Mouse (Mus musculus) liver, embryonic 15.5 days (tissue): Measurements from ENCODE around the gene Snap23. TPM values are rescaled to one million over a fixed set of nuclear protein-coding genes. Genes with fewer than 3 reads are reported as not detected.
A peak's percentile ranks its signal among the peaks of the same experiment; 100 is the strongest.
"Not testable (repeated sequence)": the region's sequence is repeated elsewhere in the genome, so short reads cannot be mapped to it uniquely, and the experiment has no call there.

Experiments used
- ATAC-seq: fragments of 200-750 bp; cut with Nextera tagmentation; 2 replicates; pipeline ENCODE4 v1.8.0; 2017; ENCODE audit warnings: moderate number of reproducible peaks, mild to moderate bottlenecking, moderate library complexity; ENCODE audit not compliant: insufficient read depth
- H3K27ac ChIP-seq: fragments of 300-500 bp; sonication (generic); replicated peaks from 2 replicates; pipeline ENCODE4 v1.5.1; 2015; ENCODE audit warnings: mild to moderate bottlenecking, inconsistent platforms
- H3K27me3 ChIP-seq: fragments of 300-500 bp; sonication (generic); 2 replicates; pipeline ENCODE4 v1.6.1; 2015; ENCODE audit warnings: mild to moderate bottlenecking, inconsistent platforms
- H3K36me3 ChIP-seq: fragments of 300-500 bp; sonication (generic); replicated peaks from 2 replicates; pipeline ENCODE4 v1.6.1; 2015; ENCODE audit warnings: moderate library complexity, mild to moderate bottlenecking, inconsistent platforms
- H3K4me1 ChIP-seq: fragments of 300-500 bp; sonication (generic); replicated peaks from 2 replicates; pipeline ENCODE4 v1.6.1; 2015; ENCODE audit warnings: inconsistent platforms
- H3K4me2 ChIP-seq: fragments of 300-500 bp; sonication (generic); 2 replicates; pipeline ENCODE4 v1.6.1; 2015; ENCODE audit warnings: moderate library complexity, mild to moderate bottlenecking, inconsistent platforms
- H3K4me3 ChIP-seq: fragments of 300-500 bp; sonication (generic); replicated peaks from 2 replicates; pipeline ENCODE4 v1.5.1; 2015; ENCODE audit warnings: mild to moderate bottlenecking, inconsistent platforms
- H3K9ac ChIP-seq: fragments of 300-500 bp; sonication (generic); 2 replicates; pipeline ENCODE4 v1.6.1; 2015; ENCODE audit warnings: moderate library complexity, mild to moderate bottlenecking, inconsistent platforms
- H3K9me3 ChIP-seq: fragments of 300-500 bp; sonication (generic); replicated peaks from 2 replicates; pipeline ENCODE4 v1.6.1; 2016; ENCODE audit warnings: inconsistent platforms
- WGBS: fragments of 180-500 bp; shearing (Covaris S2); methylation state at CpG from one replicate; pipeline ENCODE4 v1.1.7; 2015; ENCODE audit warnings: mixed read lengths; ENCODE audit not compliant: insufficient replicate concordance; 5-methylcytosine and 5-hydroxymethylcytosine counted together
- polyA plus RNA-seq: library from polyadenylated mRNA; unstranded; fragments of >200 nt; fragmentation: Nextera tagmentation; extraction: Ambion mirVana; gene quantifications from 2 replicates; pipeline ENCODE4 v1.2.1, GENCODE M21; 2015

Gene Snap23
- polyA plus RNA-seq, 1 experiment from 2014 or later: 27.4 TPM

DNA sequence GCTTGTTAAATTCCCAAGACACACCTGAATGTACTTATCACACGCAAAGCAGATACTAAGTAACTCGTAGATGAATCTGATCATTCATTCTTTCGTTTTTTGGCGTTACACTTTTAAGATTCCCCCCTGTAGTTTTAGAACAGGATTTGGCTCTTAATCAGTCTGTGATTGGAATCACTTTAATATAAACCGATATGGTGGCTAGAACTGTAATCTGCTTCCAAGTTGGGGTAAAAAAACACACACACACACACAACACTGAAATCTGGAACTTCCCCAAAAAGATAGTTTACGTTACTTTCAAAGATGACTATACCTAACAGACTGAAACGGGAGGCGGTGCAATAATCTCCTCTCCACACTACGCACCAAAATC lies 4.6 kb upstream of the Snap23 start:
- no peaks in the 10 kb centered on the region for H3K9me3 ChIP-seq
- H3K27me3 ChIP-seq: no peaks in the 10 kb centered on the region
- no peaks in the 10 kb centered on the region for H3K36me3 ChIP-seq
- peak overlapping the region; percentile 92 for H3K9ac ChIP-seq
- ATAC-seq: no peak
- peak overlapping the region; percentile 76; the same call in 1 of the 2 replicates for H3K27ac ChIP-seq
- H3K4me1 ChIP-seq: peaks cover 49% of the 10 kb centered on the region
- peak overlapping the region; percentile 93 for H3K4me3 ChIP-seq
- WGBS: 8% methylated on average over 9 of the region's 9 CpGs
- peak overlapping the region; percentile 82 for H3K4me2 ChIP-seq

DNA sequence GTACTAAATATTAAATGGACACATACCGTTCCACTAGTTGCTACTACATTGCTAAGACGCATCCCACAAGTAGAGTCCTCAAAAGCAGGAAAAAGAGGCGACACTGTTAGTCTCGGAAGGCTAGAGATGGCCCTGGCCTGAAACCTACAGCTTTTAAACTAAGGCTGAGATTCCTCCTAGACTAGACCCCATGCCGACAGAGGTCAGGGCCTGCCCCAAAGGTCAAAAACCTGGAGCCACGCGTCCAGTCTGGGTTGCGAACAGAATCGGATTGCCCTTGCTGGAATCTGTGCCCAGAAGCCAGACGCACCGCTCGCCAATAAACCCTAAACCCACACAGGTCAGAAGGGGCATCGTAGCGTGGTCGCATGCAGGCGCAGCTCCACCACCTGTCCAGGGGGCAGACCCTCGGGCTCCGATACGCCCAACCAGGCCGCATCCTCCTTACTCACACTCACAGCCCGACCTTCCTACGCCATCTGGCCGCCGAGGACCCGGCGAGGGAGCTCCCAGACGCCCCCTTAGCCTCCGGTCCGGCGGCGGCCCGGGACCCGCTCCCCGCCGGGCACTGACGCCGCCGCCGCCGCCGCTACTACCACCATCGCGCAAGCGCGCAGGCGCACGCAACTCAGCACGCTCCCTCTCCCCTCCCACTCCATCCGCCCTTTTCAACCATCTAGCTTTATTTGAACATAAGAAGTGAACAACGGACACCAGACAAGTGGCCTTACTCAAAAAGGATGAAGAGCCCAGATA lies 4.1 kb upstream of the Snap23 start, which contains the start of gene Zfp106:
Gene Zfp106, minus strand, starts transcription at position 609 of the 756 bp plus-strand sequence.
- H3K36me3 ChIP-seq: no peaks in the 10 kb centered on the region
- H3K27me3 ChIP-seq: no peaks in the 10 kb centered on the region
- ATAC-seq: peak; percentile 59
- peaks cover 53% of the 10 kb centered on the region for H3K4me1 ChIP-seq
- H3K4me3 ChIP-seq: peak within 1 kb of the TSS; percentile 93
- under 1% methylated on average over 50 of the region's 50 CpGs for WGBS
- peak within 1 kb of the TSS; percentile 76 for H3K27ac ChIP-seq
- peak within 1 kb of the TSS; percentile 92 for H3K9ac ChIP-seq
- H3K9me3 ChIP-seq: no peaks in the 10 kb centered on the region
- peak within 1 kb of the TSS; percentile 82 for H3K4me2 ChIP-seq

DNA sequence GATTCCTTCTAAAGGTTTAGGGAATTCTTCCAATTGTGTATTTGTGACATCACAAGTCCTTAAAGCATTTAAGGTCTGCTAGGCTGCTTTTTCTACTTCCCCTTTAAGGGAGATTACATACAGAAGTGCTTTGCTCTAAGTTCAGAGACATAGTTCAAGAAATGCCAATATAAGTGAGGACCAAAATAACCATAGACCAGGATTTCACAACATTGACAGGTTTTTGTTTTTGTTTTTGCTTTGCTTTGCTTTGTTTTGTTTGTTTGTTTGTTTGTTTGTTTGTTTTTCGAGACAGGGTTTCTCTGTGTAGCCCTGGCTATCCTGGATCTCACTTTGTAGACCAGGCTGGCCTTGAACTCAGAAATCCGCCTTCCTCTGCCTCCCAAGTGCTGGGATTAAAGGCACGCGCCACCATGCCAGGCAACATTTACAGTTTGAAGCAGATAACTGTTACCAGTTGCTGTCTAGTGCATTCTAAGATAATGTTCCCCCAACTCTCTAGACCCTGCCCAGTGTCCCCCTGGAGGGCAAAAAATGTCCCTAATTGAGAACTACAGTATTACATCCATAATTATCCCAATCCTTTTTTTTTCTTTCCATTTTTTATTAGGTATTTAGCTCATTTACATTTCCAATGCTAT lies 2.8 kb upstream of the Snap23 start:
- peaks cover 62% of the 10 kb centered on the region for H3K4me1 ChIP-seq
- H3K9me3 ChIP-seq, H3K4me2 ChIP-seq, H3K4me3 ChIP-seq, H3K27me3 ChIP-seq, H3K36me3 ChIP-seq, H3K9ac ChIP-seq, ATAC-seq: not testable (repeated sequence)
- peak overlapping the region; percentile 76 for H3K27ac ChIP-seq
- whole genome bisulfite sequencing: 24% methylated on average over 4 of the region's 4 CpGs

DNA sequence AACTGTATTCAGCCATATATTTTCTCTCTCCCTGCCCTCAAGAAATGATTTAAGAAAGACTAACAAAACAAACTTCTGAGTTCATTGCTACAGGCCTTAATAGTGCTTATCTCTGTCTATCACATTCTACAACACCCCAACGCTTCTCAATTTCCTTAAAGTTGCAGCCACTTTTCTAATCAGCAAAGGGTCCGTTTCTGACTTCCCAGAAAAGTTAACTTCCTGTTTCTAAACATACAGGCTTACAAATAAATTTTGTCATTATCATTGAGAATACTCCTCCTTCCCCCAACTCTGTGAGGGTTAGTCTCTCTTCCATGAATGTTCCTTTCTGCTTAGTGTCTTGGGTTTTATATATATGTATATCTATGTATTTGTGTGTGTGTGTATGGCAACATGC lies 2.1 kb upstream of the Snap23 start:
- WGBS: 5% methylated on average over 2 of the region's 2 CpGs
- H3K4me3 ChIP-seq: no peak overlapping the region
- peak overlapping the region; percentile 76 for H3K27ac ChIP-seq
- peaks cover 61% of the 10 kb centered on the region for H3K4me1 ChIP-seq
- no peaks in the 10 kb centered on the region for H3K27me3 ChIP-seq
- H3K4me2 ChIP-seq: no peak overlapping the region; the same call in 1 of the 2 replicates
- H3K36me3 ChIP-seq: 0 out of 2 replicates have a peak, but pooled peaks cover 2% of the 10 kb centered on the region
- no peak overlapping the region for H3K9ac ChIP-seq
- ATAC-seq: no peak
- no peaks in the 10 kb centered on the region for H3K9me3 ChIP-seq

DNA sequence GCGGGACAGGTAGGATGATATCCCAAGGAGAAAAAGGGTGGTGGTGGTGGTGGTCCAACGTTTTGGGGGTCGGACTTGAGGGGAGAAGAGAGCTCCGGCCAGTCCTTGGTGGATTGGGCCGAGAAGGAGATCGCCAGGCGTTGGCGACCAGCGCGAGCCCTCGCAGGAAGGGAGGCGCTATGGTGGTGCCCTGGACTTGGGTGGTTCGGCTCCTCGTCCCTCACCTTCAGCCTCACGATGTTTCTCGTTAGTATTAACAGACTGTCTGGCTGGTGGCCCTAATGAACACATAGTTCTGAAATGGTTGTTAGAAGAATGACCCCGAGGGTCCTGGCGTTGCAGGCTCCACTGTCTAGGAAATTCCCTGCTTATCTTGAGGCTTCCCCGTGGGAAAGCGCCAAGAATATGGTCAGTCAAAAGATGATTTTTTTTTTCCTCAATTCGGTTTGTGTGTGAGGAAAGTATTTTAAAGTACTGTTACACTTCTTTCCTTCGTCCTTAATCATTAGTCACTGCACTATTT lies 388 bp downstream of the Snap23 start:
- peaks cover 8% of the 10 kb centered on the region; the same call in 1 of the 2 replicates for H3K36me3 ChIP-seq
- under 1% methylated on average over 22 of the region's 22 CpGs for WGBS
- H3K27me3 ChIP-seq: no peaks in the 10 kb centered on the region
- peak; percentile 71 for ATAC-seq
- H3K4me1 ChIP-seq: peaks cover 60% of the 10 kb centered on the region
- peak overlapping the region; percentile 86 for H3K4me2 ChIP-seq
- peak overlapping the region; percentile 79 for H3K9ac ChIP-seq
- peak overlapping the region; percentile 87 for H3K4me3 ChIP-seq
- H3K9me3 ChIP-seq: no peaks in the 10 kb centered on the region
- H3K27ac ChIP-seq: peak overlapping the region; percentile 84

DNA sequence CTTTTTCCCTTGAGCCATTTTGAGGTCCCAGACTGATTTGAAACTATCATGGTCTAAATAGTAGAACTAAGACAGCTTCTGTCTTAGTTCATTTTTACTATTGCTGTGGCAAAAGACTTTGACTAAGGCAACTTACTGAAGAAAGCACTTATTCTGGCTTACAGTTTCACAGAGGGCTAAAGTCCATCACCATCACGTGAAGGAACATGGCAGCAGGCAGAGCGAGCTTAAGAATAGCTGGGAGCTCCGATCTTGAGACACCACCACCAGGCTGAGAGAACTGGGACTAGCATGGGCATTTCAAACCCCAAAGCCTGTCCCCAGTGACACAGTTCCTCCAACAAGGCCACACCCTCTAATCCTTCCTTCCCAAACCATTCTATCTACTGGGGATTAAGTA lies 3.6 kb downstream of the Snap23 start:
- no peak for ATAC-seq
- 79% methylated on average over 3 of the region's 3 CpGs for WGBS
- Histone ChIP-seq H3K27ac (no peak overlapping the region), H3K4me1 (peaks cover 50% of the 10 kb centered on the region), H3K9ac (no peak overlapping the region), H3K9me3 (no peaks in the 10 kb centered on the region), H3K27me3 (no peaks in the 10 kb centered on the region), H3K4me3 (no peak overlapping the region), H3K4me2 (no peak overlapping the region), H3K36me3 (peaks cover 8% of the 10 kb centered on the region; the same call in 1 of the 2 replicates)

DNA sequence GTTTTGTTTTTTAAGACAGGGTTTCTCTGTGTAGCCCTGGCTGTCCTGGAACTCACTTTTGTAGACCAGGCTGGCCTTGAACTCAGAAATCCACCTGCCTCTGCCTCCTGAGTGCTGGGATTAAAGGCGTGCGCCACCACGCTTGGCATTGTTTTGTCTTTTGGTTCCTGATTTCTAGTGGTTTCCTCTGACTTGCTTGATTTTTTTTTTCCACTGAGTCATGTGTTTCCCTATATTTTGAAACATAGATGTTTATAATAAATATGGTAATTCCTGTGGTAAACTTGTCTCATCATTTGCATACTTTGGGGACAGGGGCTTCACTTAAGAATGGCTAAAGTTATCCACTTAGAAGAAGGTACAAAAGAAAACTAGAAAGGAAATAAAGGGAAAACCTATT lies 4.7 kb downstream of the Snap23 start:
- H3K4me2 ChIP-seq, H3K9me3 ChIP-seq, H3K36me3 ChIP-seq, H3K27me3 ChIP-seq, H3K4me3 ChIP-seq, ATAC-seq, H3K27ac ChIP-seq, H3K9ac ChIP-seq: not testable (repeated sequence)
- 82% methylated on average over 3 of the region's 3 CpGs for WGBS
- peaks cover 52% of the 10 kb centered on the region for H3K4me1 ChIP-seq

DNA sequence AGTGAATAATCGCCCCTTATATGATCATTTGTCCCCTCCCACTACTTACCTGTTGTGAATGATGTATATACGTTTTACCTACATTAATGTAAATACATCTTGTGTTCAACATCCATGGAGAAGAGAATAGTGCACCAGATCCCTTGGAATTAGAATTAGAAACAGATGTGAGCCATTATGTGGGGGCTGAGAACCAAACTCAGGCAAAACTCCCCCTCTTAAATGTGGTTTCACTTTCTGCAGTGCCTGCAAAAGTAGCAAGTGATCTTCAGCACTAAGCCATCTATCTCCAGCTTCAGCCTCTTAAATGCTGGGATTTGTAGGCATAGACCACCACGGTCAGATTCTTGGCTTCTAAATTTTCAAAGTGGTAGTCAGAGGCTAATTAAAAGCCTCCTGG lies 7.7 kb downstream of the Snap23 start:
- no peak overlapping the region for H3K9ac ChIP-seq
- peaks cover 49% of the 10 kb centered on the region for H3K4me1 ChIP-seq
- H3K4me2 ChIP-seq: no peak overlapping the region
- no peaks in the 10 kb centered on the region for H3K9me3 ChIP-seq
- no peaks in the 10 kb centered on the region for H3K27me3 ChIP-seq
- no peak for ATAC-seq
- no peak overlapping the region for H3K27ac ChIP-seq
- H3K36me3 ChIP-seq: peaks cover 5% of the 10 kb centered on the region; the same call in 1 of the 2 replicates
- no peak overlapping the region for H3K4me3 ChIP-seq
- 66% methylated on average over 3 of the region's 3 CpGs for WGBS

DNA sequence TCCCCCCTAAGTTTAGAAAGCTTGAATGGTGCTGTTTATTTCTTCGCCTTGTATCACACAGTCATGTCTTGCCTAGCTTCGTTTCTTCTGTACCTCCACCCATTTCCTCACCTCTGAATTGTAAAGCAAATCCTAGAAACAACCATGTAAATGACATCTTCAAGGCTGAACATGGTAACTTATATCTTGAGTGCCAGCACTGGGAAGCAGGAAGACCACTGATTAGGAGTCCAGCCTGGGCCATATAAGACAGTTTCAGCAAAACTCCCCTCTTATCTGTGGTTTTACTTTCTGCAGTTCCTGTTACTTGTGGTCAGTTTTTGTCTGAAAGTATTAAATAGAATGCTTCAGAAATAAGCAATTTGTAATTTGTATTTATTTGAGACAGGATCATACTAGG lies 8.5 kb downstream of the Snap23 start:
- Histone ChIP-seq H3K4me2 (no peak overlapping the region), H3K36me3 (peaks cover 5% of the 10 kb centered on the region; the same call in 1 of the 2 replicates), H3K4me3 (no peak overlapping the region), H3K9me3 (no peaks in the 10 kb centered on the region), H3K4me1 (peaks cover 43% of the 10 kb centered on the region), H3K27ac (0 out of 2 replicates have a peak overlapping the region, but pooled peaks have one; percentile 46), H3K27me3 (no peaks in the 10 kb centered on the region), H3K9ac (no peak overlapping the region)
- ATAC-seq: peak; percentile 56; the same call in 1 of the 2 replicates
- 25% methylated on average over 2 of the region's 2 CpGs for WGBS

DNA sequence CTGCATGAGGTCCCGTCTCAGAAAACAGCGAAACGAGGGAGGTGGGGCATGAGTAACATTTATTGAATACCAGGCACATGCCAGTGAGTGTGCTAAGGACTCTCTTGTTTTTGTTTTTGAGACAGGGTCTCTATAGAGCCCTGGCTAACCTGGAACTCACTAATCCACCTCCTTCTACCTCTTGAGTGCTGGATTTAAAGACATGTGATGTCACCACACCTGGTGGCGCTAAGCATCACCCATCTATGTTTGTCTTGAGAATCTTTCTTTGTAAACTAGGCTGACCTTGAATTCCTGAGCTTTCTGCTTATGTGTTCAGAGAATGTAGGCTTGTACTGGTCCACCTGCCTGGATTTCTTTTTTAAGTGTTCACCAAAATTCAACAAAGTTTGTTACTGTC lies 10.3 kb downstream of the Snap23 start:
- 53% methylated on average over 4 of the region's 4 CpGs for WGBS

DNA sequence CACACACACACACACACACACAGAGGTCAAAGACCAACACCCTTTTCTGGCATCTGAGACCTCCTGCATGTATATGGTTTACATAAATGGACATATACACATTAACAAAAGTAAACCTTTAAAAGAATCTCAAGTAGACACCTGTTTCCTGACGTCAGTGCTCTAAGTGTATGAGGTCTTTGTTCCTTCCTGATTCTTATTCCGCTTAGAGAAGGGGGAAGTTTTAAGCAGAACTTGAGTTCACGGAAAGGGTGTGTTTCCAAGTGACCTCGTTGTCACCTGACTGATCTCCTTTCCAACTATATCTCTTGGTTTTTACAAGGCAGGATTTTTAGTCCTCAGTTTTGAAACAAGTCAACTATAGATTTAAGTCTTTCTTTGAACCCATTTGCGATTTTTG lies 10.8 kb downstream of the Snap23 start:
- peaks cover 38% of the 10 kb centered on the region for H3K4me1 ChIP-seq
- no peak for ATAC-seq
- 26% methylated on average over 5 of the region's 5 CpGs for WGBS

More for the DNA sequence above, 10.3 kb downstream of the Snap23 start:
- Histone ChIP-seq H3K27ac (no peak overlapping the region; the same call in 1 of the 2 replicates), H3K4me3 (no peak overlapping the region), H3K27me3 (no peaks in the 10 kb centered on the region), H3K36me3 (no peaks in the 10 kb centered on the region), H3K4me1 (peaks cover 38% of the 10 kb centered on the region), H3K9me3 (no peaks in the 10 kb centered on the region), H3K4me2 (no peak overlapping the region), H3K9ac (no peak overlapping the region)
- ATAC-seq: no peak

More for the DNA sequence above, 10.8 kb downstream of the Snap23 start:
- Histone ChIP-seq H3K4me2 (no peak overlapping the region), H3K27ac (no peak overlapping the region; the same call in 1 of the 2 replicates), H3K4me3 (no peak overlapping the region), H3K9me3 (no peaks in the 10 kb centered on the region), H3K36me3 (no peaks in the 10 kb centered on the region), H3K27me3 (no peaks in the 10 kb centered on the region), H3K9ac (no peak overlapping the region)
